Mouse (Mus musculus): ENCODE measurements around the gene Timm10. TPM values are rescaled to one million over a fixed set of nuclear protein-coding genes. Genes with fewer than 3 reads are reported as not detected.

Timm10 gene
- polyA plus RNA-seq (2015; fragmentation: Nextera tagmentation; extraction: Ambion mirVana) = 59.8 and 63.9 TPM in 2 replicates

DNA sequence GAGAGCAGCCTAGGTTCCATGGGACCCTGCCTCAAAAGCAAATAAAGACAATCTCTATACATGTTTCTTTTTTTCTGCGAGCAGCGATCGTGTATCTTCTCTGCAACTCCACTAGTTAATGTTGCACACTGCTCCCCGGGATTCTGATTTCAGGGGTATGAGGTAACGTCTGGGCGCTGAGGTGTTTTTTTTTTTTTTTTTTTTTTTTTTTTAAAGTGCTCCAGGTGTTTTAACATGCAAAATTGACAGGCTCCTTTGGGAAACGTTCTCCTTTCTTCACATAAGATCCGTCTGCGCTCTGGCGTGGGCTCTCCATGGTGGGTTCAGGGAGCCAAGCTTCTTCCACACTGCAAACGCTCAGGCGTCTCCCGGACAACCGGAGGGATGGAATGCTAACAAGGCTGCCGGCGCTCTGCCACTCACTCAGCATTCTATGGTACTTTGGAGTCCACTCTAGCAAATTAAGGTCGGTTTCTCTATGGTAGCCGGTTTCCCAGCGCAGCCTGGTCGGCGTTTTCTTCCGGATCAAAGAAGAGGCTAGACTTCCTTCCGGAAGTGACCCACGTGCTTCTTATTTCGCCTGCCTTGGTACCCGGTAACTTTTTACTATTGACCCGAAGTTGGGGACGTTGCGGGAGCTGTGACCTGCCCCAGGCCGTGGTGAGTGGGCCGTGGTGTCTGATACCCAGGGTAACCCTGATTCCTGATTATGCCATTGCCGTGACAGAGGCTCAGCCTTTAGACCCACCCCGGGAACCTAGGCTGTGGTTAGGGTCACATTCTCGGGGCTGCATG, at the start of gene Timm10:
Timm10 (plus strand) TSS at position 510 of the 795 bp plus-strand sequence.
- peak within 1 kb of the TSS; percentile 81 for H3K9ac ChIP-seq (replicated peaks)
- peak within 1 kb of the TSS; percentile 93 for H3K4me2 ChIP-seq (ENCODE audit: low read depth, low read length)
- TF ChIP-seq EP300 (IDR thresholded peaks at IDR 0.05; ENCODE audit: low read depth) (peak; percentile 79), CTCF (IDR thresholded peaks at IDR 0.05; ENCODE audit: low read depth) (no peak)
- DNase-seq = peak; percentile 86
- peak; percentile 82 for ATAC-seq
- peak within 1 kb of the TSS; percentile 96 for H3K27ac ChIP-seq (ENCODE audit: low read depth)
- WGBS (ENCODE audit: insufficient replicate concordance) = 0% methylated on average over 34 of the region's 34 CpGs
- peaks cover 8% of the 10 kb centered on the region; the same call in 1 of the 2 replicates for H3K27me3 ChIP-seq (ENCODE audit: insufficient read depth, low read length)
- no peaks in the 10 kb centered on the region for H3K9me3 ChIP-seq (ENCODE audit: low read length)
- peaks cover 15% of the 10 kb centered on the region for H3K4me1 ChIP-seq (ENCODE audit: insufficient read depth)
- H3K4me3 ChIP-seq (ENCODE audit: low read depth, low read length) = peak within 1 kb of the TSS; percentile 83
- H3K36me3 ChIP-seq (replicated peaks; ENCODE audit: insufficient read depth, low read length) = peaks cover 14% of the 10 kb centered on the region

DNA sequence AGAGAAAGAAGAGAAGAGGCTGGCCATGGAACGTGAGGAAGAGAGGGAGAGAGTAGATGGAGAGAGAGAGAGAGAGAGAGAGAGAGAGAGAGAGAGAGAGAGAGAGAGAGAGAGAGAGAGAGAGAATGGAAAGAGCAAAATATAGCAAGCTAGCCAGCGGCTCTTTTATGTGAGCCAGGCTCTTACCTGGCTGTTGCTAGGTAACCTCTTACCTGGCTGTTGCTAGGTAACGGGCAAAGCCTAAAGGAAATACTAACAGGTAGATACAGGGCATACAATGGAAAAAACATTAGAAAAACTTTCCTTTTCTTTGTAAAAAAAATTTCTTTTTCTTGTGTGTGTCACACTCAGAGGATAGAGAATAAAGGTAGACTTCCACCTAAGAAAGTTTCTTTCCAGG, 49.1 kb upstream of the Timm10 start:
- H3K4me1 ChIP-seq (ENCODE audit: insufficient read depth) = peaks cover 10% of the 10 kb centered on the region
- WGBS (ENCODE audit: insufficient replicate concordance) = 80% methylated on average over 3 of the region's 3 CpGs
- no peak overlapping the region for H3K4me2 ChIP-seq (ENCODE audit: low read depth, low read length)
- 0 out of 2 replicates have a peak, but pooled peaks cover 4% of the 10 kb centered on the region for H3K36me3 ChIP-seq (replicated peaks; ENCODE audit: insufficient read depth, low read length)
- no peak for TF ChIP-seq EP300 (IDR thresholded peaks at IDR 0.05; ENCODE audit: low read depth)
- DNase-seq (no peak), ATAC-seq (no peak)
- H3K9me3 ChIP-seq (ENCODE audit: low read length) = no peaks in the 10 kb centered on the region
- H3K27ac ChIP-seq (ENCODE audit: low read depth) = no peak overlapping the region
- H3K27me3 ChIP-seq (ENCODE audit: insufficient read depth, low read length) = peaks cover 2% of the 10 kb centered on the region; the same call in 1 of the 2 replicates
- no peak overlapping the region for H3K4me3 ChIP-seq (ENCODE audit: low read depth, low read length)
- H3K9ac ChIP-seq (replicated peaks) = no peak overlapping the region

DNA sequence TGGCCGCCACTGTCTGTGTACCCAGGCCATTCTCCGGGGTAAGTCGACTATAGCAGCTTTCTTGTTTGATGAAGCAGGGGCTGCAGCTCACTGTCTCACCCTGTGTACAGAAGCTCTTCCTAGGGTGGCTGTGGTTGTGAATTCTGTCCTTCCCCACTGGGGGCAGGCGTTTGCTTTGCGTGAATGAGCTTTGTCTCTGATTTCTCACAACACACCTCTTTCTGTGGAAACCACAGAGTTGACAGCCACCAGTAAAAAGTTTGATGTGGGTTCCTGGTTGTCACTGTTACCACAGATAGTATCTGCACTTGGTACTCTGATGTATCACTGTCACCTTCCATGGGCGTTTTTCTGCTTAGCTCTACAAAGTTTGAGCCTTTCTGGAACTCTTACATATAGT, 47.6 kb upstream of the Timm10 start:
- Histone ChIP-seq H3K27me3 (ENCODE audit: insufficient read depth, low read length) (peaks cover 2% of the 10 kb centered on the region; the same call in 1 of the 2 replicates), H3K4me2 (ENCODE audit: low read depth, low read length) (no peak overlapping the region), H3K9ac (replicated peaks) (no peak overlapping the region), H3K4me3 (ENCODE audit: low read depth, low read length) (no peak overlapping the region), H3K27ac (ENCODE audit: low read depth) (no peak overlapping the region), H3K36me3 (replicated peaks; ENCODE audit: insufficient read depth, low read length) (no peaks in the 10 kb centered on the region), H3K9me3 (ENCODE audit: low read length) (no peaks in the 10 kb centered on the region), H3K4me1 (ENCODE audit: insufficient read depth) (peaks cover 5% of the 10 kb centered on the region)
- DNase-seq (no peak), ATAC-seq (no peak)
- TF ChIP-seq CTCF (IDR thresholded peaks at IDR 0.05; ENCODE audit: low read depth) (peak; percentile 65), EP300 (IDR thresholded peaks at IDR 0.05; ENCODE audit: low read depth) (no peak)
- 32% methylated on average over 6 of the region's 6 CpGs for WGBS (ENCODE audit: insufficient replicate concordance)

DNA sequence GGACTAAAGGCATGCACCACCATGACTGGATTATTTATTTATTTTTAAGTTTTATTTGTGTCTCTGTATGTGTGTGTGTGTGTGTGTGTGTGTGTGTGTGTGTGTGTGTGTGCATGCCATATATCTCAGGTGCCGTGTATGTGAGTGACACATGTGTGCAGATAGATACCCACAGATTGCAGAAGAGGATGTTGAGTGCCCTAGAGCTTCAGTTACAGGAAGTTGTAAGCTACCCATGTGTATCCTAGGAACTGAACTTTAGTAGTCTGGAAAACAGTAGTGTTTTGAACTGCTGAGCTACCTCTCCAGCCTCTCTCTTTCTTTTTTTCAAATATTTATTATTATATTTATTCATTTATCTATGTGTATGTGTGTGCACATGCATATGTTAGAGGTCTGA, 43.5 kb upstream of the Timm10 start:
- DNase-seq = no peak
- 43% methylated on average over 1 of the region's 1 CpGs for WGBS (ENCODE audit: insufficient replicate concordance)
- no peak for TF ChIP-seq CTCF (IDR thresholded peaks at IDR 0.05; ENCODE audit: low read depth)
- no peak for TF ChIP-seq EP300 (IDR thresholded peaks at IDR 0.05; ENCODE audit: low read depth)
- no peak for ATAC-seq
- no peak overlapping the region for H3K9ac ChIP-seq (replicated peaks)
- no peaks in the 10 kb centered on the region for H3K9me3 ChIP-seq (ENCODE audit: low read length)
- no peaks in the 10 kb centered on the region for H3K27me3 ChIP-seq (ENCODE audit: insufficient read depth, low read length)
- no peak overlapping the region for H3K4me2 ChIP-seq (ENCODE audit: low read depth, low read length)
- H3K27ac ChIP-seq (ENCODE audit: low read depth) = no peak overlapping the region
- no peaks in the 10 kb centered on the region for H3K36me3 ChIP-seq (replicated peaks; ENCODE audit: insufficient read depth, low read length)
- no peaks in the 10 kb centered on the region; the same call in 1 of the 2 replicates for H3K4me1 ChIP-seq (ENCODE audit: insufficient read depth)
- no peak overlapping the region for H3K4me3 ChIP-seq (ENCODE audit: low read depth, low read length)

DNA sequence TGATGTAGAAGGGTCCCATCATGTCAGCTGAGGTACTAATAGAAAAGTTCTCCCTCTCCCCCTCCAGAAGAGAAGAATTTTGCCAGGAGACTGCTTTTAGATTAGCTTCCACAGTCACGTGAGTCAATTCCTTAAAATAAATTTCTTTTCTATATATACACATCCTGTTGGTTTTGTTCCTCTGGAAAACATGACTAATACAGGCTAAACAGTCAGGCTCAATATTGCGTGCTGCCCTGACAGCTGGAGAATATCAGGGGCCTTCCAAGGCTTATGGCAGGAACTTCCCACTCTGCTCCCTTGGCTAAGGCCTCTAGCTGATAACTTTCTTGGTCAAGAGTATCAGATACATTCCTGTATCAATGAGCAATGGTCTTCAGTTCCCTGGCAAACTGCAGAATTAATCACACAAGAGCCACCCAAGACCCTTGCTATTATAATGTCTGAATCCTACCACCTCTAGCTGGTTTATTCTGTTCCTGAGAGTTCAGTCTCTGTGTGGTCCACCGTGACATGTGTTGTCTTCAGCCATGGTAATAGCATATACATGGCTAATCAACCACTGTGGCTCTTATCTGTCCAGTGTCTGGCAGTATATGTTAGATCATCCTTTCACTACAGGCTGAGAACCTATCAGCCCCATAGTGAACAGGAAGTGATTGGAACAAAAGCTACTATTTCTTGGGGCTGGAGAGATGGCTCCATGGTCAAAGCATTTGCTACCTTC, 42.8 kb upstream of the Timm10 start:
- Histone ChIP-seq H3K36me3 (replicated peaks; ENCODE audit: insufficient read depth, low read length) (no peaks in the 10 kb centered on the region), H3K9ac (replicated peaks) (no peak overlapping the region), H3K27me3 (ENCODE audit: insufficient read depth, low read length) (no peaks in the 10 kb centered on the region), H3K27ac (ENCODE audit: low read depth) (no peak overlapping the region), H3K4me2 (ENCODE audit: low read depth, low read length) (no peak overlapping the region), H3K4me1 (ENCODE audit: insufficient read depth) (no peaks in the 10 kb centered on the region; the same call in 1 of the 2 replicates), H3K9me3 (ENCODE audit: low read length) (no peaks in the 10 kb centered on the region), H3K4me3 (ENCODE audit: low read depth, low read length) (no peak overlapping the region)
- DNase-seq = no peak
- 63% methylated on average over 3 of the region's 3 CpGs for WGBS (ENCODE audit: insufficient replicate concordance)
- 0 out of 2 replicates have a peak, but pooled peaks have one; percentile 47 for ATAC-seq
- TF ChIP-seq CTCF (IDR thresholded peaks at IDR 0.05; ENCODE audit: low read depth) = no peak

DNA sequence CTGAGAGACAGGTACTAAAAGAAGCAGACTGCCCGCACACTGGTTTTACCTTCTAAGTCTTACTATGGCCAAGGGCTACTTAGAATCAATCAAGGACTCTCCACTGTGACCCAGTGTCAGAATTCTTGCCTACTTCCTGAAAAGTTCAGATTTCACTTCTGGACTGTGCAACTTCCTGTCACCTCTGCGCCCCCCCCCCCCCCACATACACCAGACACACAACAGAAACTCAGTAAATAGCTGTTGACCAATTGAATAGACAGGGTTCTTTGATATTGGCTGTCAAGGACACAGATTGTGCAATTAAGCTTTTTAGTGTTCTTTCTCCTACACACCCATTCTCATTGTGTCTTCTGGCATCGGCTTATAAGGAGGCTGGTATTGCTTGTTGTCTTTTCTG, 38.5 kb upstream of the Timm10 start:
- DNase-seq (no peak), ATAC-seq (no peak; the same call in 1 of the 2 replicates)
- no peak overlapping the region for H3K4me2 ChIP-seq (ENCODE audit: low read depth, low read length)
- WGBS (ENCODE audit: insufficient replicate concordance) = 60% methylated on average over 3 of the region's 3 CpGs
- no peak for TF ChIP-seq EP300 (IDR thresholded peaks at IDR 0.05; ENCODE audit: low read depth)
- TF ChIP-seq CTCF (IDR thresholded peaks at IDR 0.05; ENCODE audit: low read depth) = no peak
- no peak overlapping the region for H3K4me3 ChIP-seq (ENCODE audit: low read depth, low read length)
- H3K9me3 ChIP-seq (ENCODE audit: low read length) = no peaks in the 10 kb centered on the region
- H3K9ac ChIP-seq (replicated peaks) = no peak overlapping the region
- no peaks in the 10 kb centered on the region for H3K27me3 ChIP-seq (ENCODE audit: insufficient read depth, low read length)
- no peaks in the 10 kb centered on the region for H3K36me3 ChIP-seq (replicated peaks; ENCODE audit: insufficient read depth, low read length)
- H3K4me1 ChIP-seq (ENCODE audit: insufficient read depth) = peaks cover 2% of the 10 kb centered on the region
- no peak overlapping the region for H3K27ac ChIP-seq (ENCODE audit: low read depth)

Data from liver, postnatal 0 days (tissue).